Mouse (Mus musculus): ENCODE data around the gene Gzmc.

GRCm38 (mm10) chr14:56281090-56281489, 46.6 kb upstream of the Gzmc start:
- no peak for TF ChIP-seq CTCF (IDR thresholded peaks at IDR 0.05; ENCODE audit: low read depth, low read length)
- no peak for TF ChIP-seq POLR2A (IDR thresholded peaks at IDR 0.05; ENCODE audit: extremely low read depth, insufficient read depth, low read length)
